Mouse (Mus musculus): ENCODE results near the gene Tmcc3.

GRCm38 (mm10) chr10:94640067-94640466 lies 328.3 kb downstream of the Tmcc3 start:
- TF ChIP-seq POLR2A (IDR thresholded peaks at IDR 0.05; ENCODE audit: low read depth, low read length) (no peak), CTCF (IDR thresholded peaks at IDR 0.05; ENCODE audit: extremely low read depth, insufficient read depth, insufficient read length, insufficient replicate concordance) (no peak)
